Mouse (Mus musculus) thymus, postnatal 10 days (tissue): ENCODE results near the gene 1110059E24Rik.
"Not testable (repeated sequence)": the region's sequence is repeated elsewhere in the genome, so short reads cannot be mapped to it uniquely, and the experiment has no call there.

ENCODE experiments used
- DNase-seq, 2 experiments: peaks; one replicate each; pipeline ENCODE4 v3.0.0; 2021; ENCODE audit warnings: low spot score in 2 of 2

Gene 1110059E24Rik

GRCm38 (mm10) chr19:21626271-21626988 lies 26.3 kb downstream of the 1110059E24Rik start:
- no peak for DNase-seq

GRCm38 (mm10) chr19:21624148-21624535 lies 28.6 kb downstream of the 1110059E24Rik start:
- DNase-seq: no peak

GRCm38 (mm10) chr19:21623410-21624147 lies 29.2 kb downstream of the 1110059E24Rik start:
- DNase-seq: no peak

GRCm38 (mm10) chr19:21615801-21616200 lies 37.0 kb downstream of the 1110059E24Rik start:
- no peak for DNase-seq

- no peak for DNase-seq
Measured at GRCm38 (mm10) chr19:21611725-21612575, 40.8 kb downstream of the 1110059E24Rik start.

GRCm38 (mm10) chr19:21611297-21611696 lies 41.5 kb downstream of the 1110059E24Rik start:
- no peak for DNase-seq

GRCm38 (mm10) chr19:21610240-21610639 lies 42.5 kb downstream of the 1110059E24Rik start:
- no peak for DNase-seq

GRCm38 (mm10) chr19:21605294-21605693 lies 47.5 kb downstream of the 1110059E24Rik start:
- DNase-seq: no peak

- DNase-seq: no peak
Measured at GRCm38 (mm10) chr19:21603836-21604235, 48.9 kb downstream of the 1110059E24Rik start.

GRCm38 (mm10) chr19:21601541-21602101 lies 51.2 kb downstream of the 1110059E24Rik start:
- DNase-seq: no peak

- DNase-seq: no peak
Measured at GRCm38 (mm10) chr19:21598659-21599352, 54.0 kb downstream of the 1110059E24Rik start.

GRCm38 (mm10) chr19:21594676-21595075 lies 58.1 kb downstream of the 1110059E24Rik start:
- no peak for DNase-seq

GRCm38 (mm10) chr19:21592216-21592615 lies 60.6 kb downstream of the 1110059E24Rik start:
- not testable (repeated sequence) for DNase-seq

GRCm38 (mm10) chr19:21589888-21590287 lies 62.9 kb downstream of the 1110059E24Rik start:
- no peak for DNase-seq

- DNase-seq: no peak
Measured at GRCm38 (mm10) chr19:21587593-21587992, 65.2 kb downstream of the 1110059E24Rik start.

GRCm38 (mm10) chr19:21586546-21586945 lies 66.2 kb downstream of the 1110059E24Rik start:
- no peak for DNase-seq

GRCm38 (mm10) chr19:21585868-21586267 lies 66.9 kb downstream of the 1110059E24Rik start:
- peak in 1 of 2 experiments; percentile 7 for DNase-seq

- no peak for DNase-seq
Measured at GRCm38 (mm10) chr19:21583986-21584385, 68.8 kb downstream of the 1110059E24Rik start.

- no peak for DNase-seq
Measured at GRCm38 (mm10) chr19:21583523-21583984, 69.2 kb downstream of the 1110059E24Rik start.

GRCm38 (mm10) chr19:21581404-21581803 lies 71.4 kb downstream of the 1110059E24Rik start:
- no peak for DNase-seq

- DNase-seq: no peak
Measured at GRCm38 (mm10) chr19:21579896-21580295, 72.9 kb downstream of the 1110059E24Rik start.
